Mouse (Mus musculus) layer of hippocampus, adult 18-20 months (tissue): Measurements from ENCODE around the gene Tbl1x. TPM values are rescaled to one million over a fixed set of nuclear protein-coding genes. Genes with fewer than 3 reads are reported as not detected.
"Not testable (repeated sequence)": the region's sequence is repeated elsewhere in the genome, so short reads cannot be mapped to it uniquely, and the experiment has no call there.

Experiments used
- DNase-seq, 2 experiments: peaks; one replicate each; pipeline ENCODE4 v3.0.0; 2022; ENCODE audit warnings: low spot score in 2 of 2
- long read RNA-seq: library from polyadenylated mRNA; stranded (forward); transcript quantifications from one replicate; pipeline ENCODE4 v2.0.0, GENCODE M21; 2021
- total RNA-seq, 2 experiments: library from RNA; stranded (reverse); gene quantifications; 2 replicates each; pipeline ENCODE4 v1.2.3; 2021

Gene Tbl1x
- 10 to 100 TPM; 30.7 to 31.2 TPM for total RNA-seq
- long read RNA-seq, full-length matches to known transcripts, result 19 of 27 reads
- long read RNA-seq, partial matches to known transcripts, result 4 of 27 reads
- long read RNA-seq, other reads (novel, unspliced or antisense), result 4 of 27 reads

DNA sequence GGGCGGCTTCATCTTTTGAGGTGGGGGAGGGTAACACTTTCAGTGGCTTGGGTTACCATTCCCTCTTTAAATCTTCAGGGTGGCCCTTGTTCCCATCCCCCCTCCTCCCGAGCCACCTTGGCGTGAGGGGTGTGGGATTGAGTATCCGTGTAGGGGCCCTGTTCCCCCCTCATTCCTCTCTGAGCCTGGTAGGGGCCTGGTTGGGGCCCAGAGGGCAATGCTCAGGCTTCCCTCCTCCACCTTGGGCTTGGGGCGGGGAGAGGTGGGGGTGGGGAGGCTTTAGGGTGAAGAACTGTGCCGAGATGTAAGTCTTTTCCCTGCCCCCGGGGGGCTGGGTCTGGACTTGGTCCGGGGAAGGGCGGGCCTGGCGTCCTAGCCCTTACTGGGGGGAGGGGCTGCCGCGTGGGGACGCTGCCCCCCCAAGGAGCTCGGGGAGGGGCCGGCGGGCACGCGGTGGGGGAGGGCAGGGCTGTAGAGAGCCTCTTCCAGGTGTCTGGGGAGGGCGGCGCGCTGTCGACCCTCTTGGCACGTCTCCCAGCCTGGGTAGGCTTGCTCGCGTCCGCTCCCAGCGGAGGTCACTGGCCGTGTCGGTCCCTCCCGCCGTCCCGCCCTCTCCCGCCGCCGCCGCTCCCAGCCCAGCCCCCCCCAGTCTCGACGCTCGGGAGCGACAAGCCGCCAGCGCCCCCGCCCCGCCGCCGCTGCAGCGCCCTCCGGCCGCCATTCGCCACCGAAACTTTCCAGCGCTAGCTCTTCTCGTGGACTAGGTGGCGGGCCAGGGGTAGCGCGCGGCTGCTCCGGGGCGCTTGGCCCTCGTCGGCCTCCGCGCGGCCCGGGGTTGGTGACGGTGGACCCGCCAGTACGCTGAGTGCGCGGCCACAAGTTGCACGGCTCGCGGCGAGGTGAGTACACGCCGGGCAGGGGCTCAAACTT lies at the start of gene Tbl1x:
Gene Tbl1x (plus strand): TSS at position 643 of the 930 bp plus-strand sequence.
- peak; percentile 19 to 36 for DNase-seq

GRCm38 (mm10) chrX:77469216-77469615 lies 41.6 kb upstream of the Tbl1x start:
- no peak for DNase-seq

GRCm38 (mm10) chrX:77472858-77473257 lies 38.0 kb upstream of the Tbl1x start:
- DNase-seq, result no peak

GRCm38 (mm10) chrX:77473511-77473910 lies 37.3 kb upstream of the Tbl1x start:
- DNase-seq, result no peak

- peak in 1 of 2 experiments; percentile 7 for DNase-seq
These were observed 36.3 kb upstream of the Tbl1x start for GRCm38 (mm10) chrX:77474551-77474950.

DNA sequence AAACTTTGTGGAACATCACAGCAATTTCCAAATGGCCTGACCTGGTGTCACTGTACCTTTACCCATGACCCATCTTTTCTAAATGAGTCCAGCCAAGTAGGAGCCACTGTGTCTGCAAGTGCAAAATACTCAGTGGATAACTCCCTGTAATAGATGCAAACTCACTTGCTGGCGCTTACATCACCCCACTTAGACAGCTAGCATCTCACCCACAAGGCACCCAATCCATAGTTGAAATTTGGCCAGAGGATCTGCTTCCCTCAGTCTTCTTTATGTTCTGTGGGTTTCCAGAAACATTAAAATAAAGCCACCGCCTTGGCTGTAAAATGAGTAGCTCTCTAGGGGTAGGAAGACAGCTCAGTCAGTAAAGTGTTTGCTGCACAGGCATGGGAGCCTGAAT lies 33.3 kb upstream of the Tbl1x start:
- DNase-seq, result no peak

GRCm38 (mm10) chrX:77487922-77488799 lies 22.7 kb upstream of the Tbl1x start:
- DNase-seq, result peak in 1 of 2 experiments; percentile 6

GRCm38 (mm10) chrX:77490127-77490526 lies 20.7 kb upstream of the Tbl1x start:
- no peak for DNase-seq

DNA sequence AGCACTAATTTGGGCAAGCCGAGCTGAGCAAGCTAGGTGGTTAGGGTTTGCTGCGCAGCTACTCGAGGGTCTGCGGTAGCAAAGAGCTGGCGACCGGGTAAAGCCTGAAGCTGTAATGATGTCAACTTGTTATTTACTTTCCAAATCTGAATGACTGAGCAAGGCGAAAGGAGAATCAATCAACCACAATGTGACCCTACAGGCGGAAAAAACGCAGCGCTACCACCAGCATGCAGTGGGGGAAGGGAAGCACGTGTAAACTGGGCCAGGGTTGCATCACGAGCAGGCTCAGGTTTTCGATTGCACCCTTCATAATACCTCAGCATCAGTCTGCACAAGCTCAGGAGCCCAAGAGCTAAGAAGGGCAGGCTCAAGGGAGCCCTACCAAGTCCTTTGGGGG lies 1.7 kb upstream of the Tbl1x start:
- DNase-seq, result peak; percentile 70 to 88

GRCm38 (mm10) chrX:77509776-77510175 lies 1.0 kb upstream of the Tbl1x start:
- DNase-seq, result peak in 1 of 2 experiments; percentile 22

DNA sequence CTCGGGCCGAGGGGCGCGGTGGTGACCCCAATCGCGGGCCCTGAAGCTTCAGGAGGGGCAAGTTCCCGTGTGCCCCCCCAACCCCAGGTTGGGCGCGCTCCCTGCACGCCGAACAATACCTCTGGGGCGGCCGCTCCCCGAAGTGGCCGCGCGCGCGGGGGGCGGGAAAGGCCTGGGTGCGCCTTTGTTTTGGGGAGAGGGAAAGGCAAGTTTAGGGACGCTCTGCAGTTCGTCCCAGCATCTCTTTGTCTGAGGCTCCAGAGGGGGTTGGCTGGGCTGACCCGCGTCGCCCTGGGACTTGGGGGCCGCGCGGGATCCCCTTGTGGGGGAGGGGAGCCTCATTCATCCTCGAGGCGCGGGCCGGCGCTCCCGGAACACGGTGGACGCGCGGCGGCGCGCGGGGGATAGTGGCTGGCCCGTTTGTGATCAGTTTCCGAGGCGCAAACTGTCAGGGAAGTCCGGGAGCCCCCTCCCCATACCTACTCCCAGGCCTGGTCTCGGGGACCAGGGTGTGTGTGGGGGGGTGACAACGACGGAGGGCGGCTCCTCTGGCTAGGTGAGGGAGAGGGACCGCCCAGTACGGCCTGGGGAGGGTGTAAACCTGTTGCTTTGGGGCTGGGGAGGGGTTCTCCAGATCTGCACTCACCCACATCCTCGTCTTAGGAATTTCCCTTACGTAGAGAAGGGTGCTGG lies 634 bp downstream of the Tbl1x start:
- DNase-seq, result peak in 1 of 2 experiments; percentile 11

DNA sequence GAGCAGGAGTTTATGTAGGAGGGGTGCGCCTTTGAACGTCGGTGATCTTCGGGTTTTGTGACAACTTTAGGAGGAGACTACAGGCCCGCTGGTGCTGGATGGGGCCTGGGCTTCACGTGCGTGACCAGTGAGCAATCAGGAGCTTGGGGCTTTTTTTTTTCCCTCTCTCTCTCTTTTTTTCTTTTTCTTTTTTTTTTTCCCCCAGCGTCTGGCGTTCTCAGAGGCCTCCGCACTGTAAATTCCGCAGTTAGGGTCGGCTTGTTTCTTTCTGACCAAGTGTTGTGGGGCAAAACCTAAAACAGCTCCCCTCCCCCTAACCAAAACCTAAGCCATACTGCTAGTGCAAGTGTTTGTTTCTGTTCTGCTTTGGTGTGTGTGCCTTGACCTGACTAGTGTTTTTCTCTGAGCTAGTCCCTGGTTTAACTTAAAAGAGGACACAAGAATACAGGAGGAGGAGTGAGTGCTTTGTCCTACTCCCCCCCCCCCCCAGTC lies 1.2 kb downstream of the Tbl1x start:
- DNase-seq, result peak in 1 of 2 experiments; percentile 2

GRCm38 (mm10) chrX:77517274-77518085 lies 6.7 kb downstream of the Tbl1x start:
- DNase-seq, result no peak

DNA sequence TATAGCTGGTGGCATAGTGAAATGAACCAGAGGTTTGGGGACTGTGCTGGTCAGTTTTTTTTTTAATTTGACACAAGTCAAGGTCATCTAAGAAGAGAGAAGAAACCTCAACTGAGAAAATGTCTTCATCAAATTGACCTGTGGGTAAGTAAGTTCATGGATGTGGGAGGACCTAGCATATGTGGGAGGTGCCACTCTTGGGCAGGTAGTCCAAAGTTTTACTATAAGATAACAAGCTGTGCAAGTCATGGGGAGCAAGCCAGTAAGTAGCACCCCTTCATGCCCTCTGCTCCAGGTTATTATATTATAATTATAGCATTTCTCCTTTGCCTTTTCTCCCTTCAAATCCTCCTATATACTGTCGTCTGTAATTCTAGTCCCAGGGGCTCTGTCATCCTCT lies 8.1 kb downstream of the Tbl1x start:
- no peak for DNase-seq

DNA sequence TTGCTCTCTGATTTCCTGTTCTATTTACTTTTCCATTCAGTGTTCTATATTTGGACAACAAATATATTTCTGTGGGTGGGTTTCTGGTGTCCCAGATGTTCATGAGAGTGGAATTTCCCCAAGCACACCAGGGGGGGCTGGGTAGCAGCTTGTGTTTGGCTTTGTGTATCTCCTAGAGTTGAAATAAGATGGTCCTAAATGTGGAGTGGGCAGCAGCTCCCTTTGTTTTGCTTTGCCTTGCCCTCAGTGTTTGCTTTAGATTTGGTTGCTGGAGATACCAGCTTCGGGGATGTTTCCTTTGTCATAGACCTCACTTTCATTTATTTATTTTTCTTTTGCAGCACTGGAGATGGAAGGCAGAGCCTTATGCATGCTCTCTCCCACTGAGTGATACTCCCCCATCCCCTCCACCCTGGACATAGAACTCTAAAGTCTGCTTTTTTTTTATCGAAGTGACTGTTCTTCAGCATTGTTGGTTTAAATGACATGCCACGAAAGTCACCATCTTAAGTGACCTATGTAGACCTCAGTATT lies 12.1 kb downstream of the Tbl1x start:
- DNase-seq, result no peak

- no peak for DNase-seq
These were observed 14.4 kb downstream of the Tbl1x start for GRCm38 (mm10) chrX:77525179-77525578.

DNA sequence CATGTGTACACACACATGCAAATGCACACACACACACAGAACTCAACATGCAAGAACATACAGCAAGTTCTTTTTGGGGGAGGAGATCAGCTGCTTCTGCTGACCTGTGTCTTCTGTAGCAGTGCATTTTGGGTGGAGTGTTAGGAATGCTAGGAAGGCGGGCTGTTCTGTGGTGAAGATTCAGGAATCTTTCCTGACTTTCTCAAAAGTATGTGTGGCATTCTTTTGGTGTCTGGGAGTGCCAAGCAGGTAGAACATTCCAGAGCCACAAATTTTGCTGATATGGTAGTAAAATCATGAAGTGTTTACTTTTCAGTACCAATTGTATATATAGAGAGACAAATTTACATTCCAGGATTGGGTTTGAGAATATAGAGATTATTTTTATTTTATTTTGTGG lies 17.6 kb downstream of the Tbl1x start:
- DNase-seq, result no peak

DNA sequence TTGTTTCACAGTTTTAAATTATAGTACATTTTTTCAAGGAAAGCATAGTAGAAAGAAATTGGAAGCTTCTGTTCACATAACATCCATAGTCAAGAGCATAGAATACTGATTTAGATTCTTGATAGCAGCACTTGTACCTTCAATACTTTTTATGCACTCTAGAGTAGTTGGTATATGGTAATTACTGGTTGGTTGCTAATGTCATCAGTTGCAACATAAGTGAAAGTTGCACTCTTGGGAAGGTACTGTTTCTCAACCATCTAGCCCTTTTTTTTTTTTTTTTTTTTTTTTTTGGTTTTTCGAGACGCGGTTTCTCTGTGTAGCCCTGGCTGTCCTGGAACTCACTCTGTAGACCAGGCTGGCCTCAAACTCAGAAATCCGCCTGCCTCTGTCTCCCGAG lies 20.2 kb downstream of the Tbl1x start:
- DNase-seq, result no peak

GRCm38 (mm10) chrX:77533922-77534321 lies 23.1 kb downstream of the Tbl1x start:
- no peak for DNase-seq

GRCm38 (mm10) chrX:77539770-77540169 lies 29.0 kb downstream of the Tbl1x start:
- not testable (repeated sequence) for DNase-seq
